Comparison of ENCODE assay signal across 16 mouse cellular contexts in genomic region chr2:27300725-27301443, GRCm38 (mm10). TPM values are rescaled to one million over a fixed set of nuclear protein-coding genes. Genes with fewer than 3 reads are reported as not detected.
DNase-seq lines count a peak whose midpoint lies in the region; ATAC-seq lines count a peak whose summit lies in the region.
"Had no signal": no experiment of that assay in that cellular context is flagged by ENCODE, and none has a peak within 500 bp of the region (broad histone marks: within the 10 kb centered on the region; RNA-seq: fewer than 3 reads in every experiment).

No protein-coding gene starts in this region.

- peaks cover 5% of the 10 kb centered on the region; the same call in 1 of the 2 replicates for H3K36me3 ChIP-seq in forebrain, embryonic 12.5 days (replicated peaks)
- H3K36me3 ChIP-seq in limb, embryonic 11.5 days (ENCODE audit: control insufficient read depth, insufficient read depth, low read length), result peaks cover 2% of the 10 kb centered on the region; the same call in 1 of the 2 replicates
- H3K36me3 ChIP-seq in neural tube, embryonic 13.5 days, result peaks cover 4% of the 10 kb centered on the region; the same call in 1 of the 2 replicates

- 74% methylated on average over 13 of the region's 13 CpGs for WGBS in forebrain, embryonic 12.5 days
- WGBS in limb, embryonic 11.5 days, result 86% methylated on average over 13 of the region's 13 CpGs
- 65% methylated on average over 13 of the region's 13 CpGs for WGBS in neural tube, embryonic 13.5 days

- H3K4me2 ChIP-seq in forebrain, embryonic 12.5 days, result no peak overlapping the region
- no peak overlapping the region for H3K4me2 ChIP-seq in limb, embryonic 11.5 days (ENCODE audit: low read depth, severe bottlenecking)
- no peak overlapping the region for H3K4me2 ChIP-seq in neural tube, embryonic 13.5 days
- H3K4me2 ChIP-seq: embryonic facial prominence, embryonic 12.5 days had no signal

- H3K4me1 ChIP-seq in forebrain, embryonic 12.5 days, result peaks cover 31% of the 10 kb centered on the region
- peaks cover 21% of the 10 kb centered on the region for H3K4me1 ChIP-seq in limb, embryonic 11.5 days (ENCODE audit: control insufficient read depth, insufficient read depth, low read length)
- H3K4me1 ChIP-seq in neural tube, embryonic 13.5 days (replicated peaks), result peaks cover 55% of the 10 kb centered on the region

- H3K9me3 ChIP-seq in forebrain, embryonic 12.5 days, result no peaks in the 10 kb centered on the region
- no peaks in the 10 kb centered on the region for H3K9me3 ChIP-seq in limb, embryonic 11.5 days (ENCODE audit: control insufficient read depth, low read length)
- no peaks in the 10 kb centered on the region for H3K9me3 ChIP-seq in neural tube, embryonic 13.5 days
- H3K9me3 ChIP-seq: embryonic facial prominence, embryonic 12.5 days had no signal

- DNase-seq in layer of hippocampus, adult 9-11 months, result peak; percentile 31
- no peak for DNase-seq in layer of hippocampus, adult 9-10 months (ENCODE audit: low spot score)
- peak; percentile 31 for DNase-seq in limb, embryonic 11.5 days (ENCODE audit: low spot score)
- DNase-seq in urinary bladder, postnatal 4 days (ENCODE audit: low spot score in 2 of 2), result no peak
- DNase-seq in heart, adult 9 months (ENCODE audit: low spot score in 2 of 2), result no peak
- DNase-seq: cerebellum, adult 18-20 months; heart, adult 18-20 months; kidney, postnatal 36 days; thymus, postnatal 25 days had no signal

- ATAC-seq in forebrain, embryonic 12.5 days (ENCODE audit: low FRiP score), result peak; percentile 34; the same call in 1 of the 2 replicates
- ATAC-seq in limb, embryonic 11.5 days (ENCODE audit: insufficient number of reproducible peaks, low FRiP score, low TSS enrichment, low read depth), result no peak
- ATAC-seq in neural tube, embryonic 13.5 days (ENCODE audit: low read depth), result peak; percentile 40
- no peak for ATAC-seq in granulocyte monocyte progenitor cell, adult 5-6 weeks (replicated peaks; ENCODE audit: poor library complexity, severe bottlenecking)
- ATAC-seq: inflammation-experienced regulatory T-cells, adult 6 months; Patski had no signal

- H3K9ac ChIP-seq in forebrain, embryonic 12.5 days, result no peak overlapping the region; the same call in 1 of the 2 replicates
- no peak overlapping the region for H3K9ac ChIP-seq in limb, embryonic 11.5 days (ENCODE audit: low read length)
- H3K9ac ChIP-seq in neural tube, embryonic 13.5 days, result 0 out of 2 replicates have a peak overlapping the region, but pooled peaks have one; percentile 38
- H3K9ac ChIP-seq: embryonic facial prominence, embryonic 12.5 days had no signal

- H3K4me3 ChIP-seq in forebrain, embryonic 12.5 days (replicated peaks), result no peak overlapping the region
- no peak overlapping the region for H3K4me3 ChIP-seq in limb, embryonic 11.5 days (ENCODE audit: low read depth, low read length)
- no peak overlapping the region for H3K4me3 ChIP-seq in neural tube, embryonic 13.5 days
- H3K4me3 ChIP-seq: embryonic facial prominence, embryonic 12.5 days had no signal

- H3K27ac ChIP-seq in forebrain, embryonic 12.5 days, result peak overlapping the region; percentile 88
- 0 out of 2 replicates have a peak overlapping the region, but pooled peaks have one; percentile 60 for H3K27ac ChIP-seq in limb, embryonic 11.5 days (replicated peaks; ENCODE audit: low read depth, low read length)
- H3K27ac ChIP-seq in neural tube, embryonic 13.5 days (replicated peaks), result peak overlapping the region; percentile 91
- H3K27ac ChIP-seq: embryonic facial prominence, embryonic 12.5 days; macrophage had no signal

- H3K27me3 ChIP-seq in forebrain, embryonic 12.5 days, result no peaks in the 10 kb centered on the region
- H3K27me3 ChIP-seq in limb, embryonic 11.5 days (ENCODE audit: control insufficient read depth, insufficient read depth, low read length), result no peaks in the 10 kb centered on the region
- no peaks in the 10 kb centered on the region for H3K27me3 ChIP-seq in neural tube, embryonic 13.5 days
- H3K27me3 ChIP-seq: embryonic facial prominence, embryonic 12.5 days; Patski had no signal

RNA-seq across cellular contexts. Expression of gene Sardh, which starts 52.7 kb away (rescaled TPM):
- polyA plus RNA-seq in forebrain, embryonic 12.5 days (2016; fragmentation: Nextera tagmentation; extraction: Ambion mirVana), result 2.6 and 5.8 TPM in 2 replicates
- 3.0 and 3.5 TPM in 2 replicates for polyA plus RNA-seq in limb, embryonic 11.5 days (2014; fragmentation: Nextera tagmentation; extraction: Ambion mirVana)
- polyA plus RNA-seq in neural tube, embryonic 13.5 days (2015; fragmentation: Nextera tagmentation; extraction: Ambion mirVana), result 5.0 and 6.3 TPM in 2 replicates
- not detected in 2 replicates for total RNA-seq in granulocyte monocyte progenitor cell, adult 5-6 weeks (2014; fragmentation: Nextera tagmentation)
- total RNA-seq in granulocyte monocyte progenitor cell, adult 5-6 weeks (2017), result 0.82 TPM in 1 of 2 replicates, not detected in the other

Comparison
In these comparisons a context has a peak if more than half of its experiments do, and no peak if none do; other contexts are left out.
1. DNase-seq: peak in layer of hippocampus, adult 9-11 months (single experiment) and limb, embryonic 11.5 days (single experiment); none in layer of hippocampus, adult 9-10 months (single experiment), urinary bladder, postnatal 4 days (0 of 2) and heart, adult 9 months (0 of 2).
2. ATAC-seq: peak in forebrain, embryonic 12.5 days (single experiment) and neural tube, embryonic 13.5 days (single experiment); none in limb, embryonic 11.5 days (single experiment) and granulocyte monocyte progenitor cell, adult 5-6 weeks (single experiment).
3. Peak in every context shown above with its lines, with median percentiles within 50 percentile points of each other: H3K27ac ChIP-seq.